Mouse (Mus musculus) activated CD4-positive, CD25-positive, alpha-beta regulatory T cell, adult 9 weeks (primary cell): Measurements from ENCODE around the gene Klrc1. TPM values are rescaled to one million over a fixed set of nuclear protein-coding genes. Genes with fewer than 3 reads are reported as not detected.

Source experiments
- polyA plus RNA-seq: library from polyadenylated mRNA; unstranded; fragments of 100-300 nt; shearing (Covaris generic); gene quantifications from one replicate; pipeline ENCODE4 v1.2.1, GENCODE M21; 2017

Klrc1 gene
- 1.8 TPM for polyA plus RNA-seq

GRCm38 (mm10) chr6:129678873-129679272 lies at the start of gene Klrc1:
Klrc1 (minus strand) TSS chr6:129678973.

GRCm38 (mm10) chr6:129717032-129717431 lies 38.3 kb upstream of the Klrc1 start, which contains the start of gene Klri1:
Klri1 (minus strand) TSS chr6:129717132.

GRCm38 (mm10) chr6:129660589-129660988 lies 18.2 kb downstream of the Klrc1 start, which contains the start of gene Klrc2:
Klrc2 (minus strand) TSS chr6:129660689.

GRCm38 (mm10) chr6:129643237-129643636 lies 35.5 kb downstream of the Klrc1 start, which contains the start of gene Klrc3:
Klrc3 (minus strand) TSS chr6:129643337.

GRCm38 (mm10) chr6:129623735-129624134 lies 55.0 kb downstream of the Klrc1 start, which contains the start of gene Klrk1:
Klrk1 (minus strand) TSS chr6:129623864.

Other genes with a start within 250 kb of the Klrc1 start
- not detected for gene Clec1a, start 227.0 kb downstream of the Klrc1 start, polyA plus RNA-seq
- not detected for gene Olr1, start 171.8 kb downstream of the Klrc1 start, polyA plus RNA-seq
- gene Tmem52b, start 166.4 kb downstream of the Klrc1 start, polyA plus RNA-seq, result not detected
- gene Gabarapl1, start 145.8 kb downstream of the Klrc1 start, polyA plus RNA-seq, result 29.6 TPM
- gene Klre1, start 101.1 kb downstream of the Klrc1 start, polyA plus RNA-seq, result not detected
- gene Klrd1, start 87.2 kb downstream of the Klrc1 start, polyA plus RNA-seq, result 1.5 TPM
- gene Klrk1, start 55.1 kb downstream of the Klrc1 start, polyA plus RNA-seq, result 1.5 TPM
- gene Klrc3, start 35.6 kb downstream of the Klrc1 start, polyA plus RNA-seq, result not detected
- gene Klrc2, start 18.3 kb downstream of the Klrc1 start, polyA plus RNA-seq, result 0.15 TPM
- gene Klri1, start 38.2 kb upstream of the Klrc1 start, polyA plus RNA-seq, result not detected
- not detected for gene Klri2, start 61.5 kb upstream of the Klrc1 start, polyA plus RNA-seq
- gene Gm156, start 105.3 kb upstream of the Klrc1 start, polyA plus RNA-seq, result not detected
- gene Gm17631, start 183.7 kb upstream of the Klrc1 start, polyA plus RNA-seq, result not detected
- not detected for gene Klra17, start 197.7 kb upstream of the Klrc1 start, polyA plus RNA-seq
- gene Klra5, start 238.7 kb upstream of the Klrc1 start, polyA plus RNA-seq, result not detected